Mouse (Mus musculus) neural tube, embryonic 11.5 days (tissue): ENCODE measurements around the gene Epas1. TPM values are rescaled to one million over a fixed set of nuclear protein-coding genes. Genes with fewer than 3 reads are reported as not detected.

Source experiments
- ATAC-seq: fragments of 200-750 bp; cut with Nextera tagmentation; 2 replicates; pipeline ENCODE4 v1.8.0; 2017; ENCODE audit warnings: moderate number of reproducible peaks, mild to moderate bottlenecking, moderate TSS enrichment, moderate library complexity; ENCODE audit not compliant: insufficient read depth, low FRiP score, low TSS enrichment
- DNase-seq: peaks from one replicate; pipeline ENCODE4 v3.0.0-alpha.2; 2015; ENCODE audit warnings: low spot score
- H3K27ac ChIP-seq: fragments of 300-500 bp; sonication (generic); 2 replicates; pipeline ENCODE4 v1.5.1; 2014; ENCODE audit warnings: low read depth, mild to moderate bottlenecking, low read length
- H3K27me3 ChIP-seq: fragments of 300-500 bp; sonication (generic); 2 replicates; pipeline ENCODE4 v1.6.1; 2014; ENCODE audit warnings: mild to moderate bottlenecking, low read length, mixed read lengths; ENCODE audit not compliant: control insufficient read depth, insufficient read depth
- H3K36me3 ChIP-seq: fragments of 300-500 bp; sonication (generic); 2 replicates; pipeline ENCODE4 v1.6.1; 2014; ENCODE audit warnings: mild to moderate bottlenecking, low read length, moderate library complexity, mixed read lengths; ENCODE audit not compliant: control insufficient read depth, insufficient read depth
- H3K4me1 ChIP-seq: fragments of 300-500 bp; sonication (generic); 2 replicates; pipeline ENCODE4 v1.6.1; 2014; ENCODE audit warnings: low read length, mixed read lengths; ENCODE audit not compliant: control insufficient read depth, insufficient read depth
- H3K4me2 ChIP-seq: fragments of 300-500 bp; sonication (generic); 2 replicates; pipeline ENCODE4 v1.6.1; 2014; ENCODE audit warnings: low read depth, mild to moderate bottlenecking, moderate library complexity
- H3K4me3 ChIP-seq: fragments of 300-500 bp; sonication (generic); 2 replicates; pipeline ENCODE4 v1.5.1; 2014; ENCODE audit warnings: low read depth, low read length
- H3K9ac ChIP-seq: fragments of 300-500 bp; sonication (generic); 2 replicates; pipeline ENCODE4 v1.6.1; 2014; ENCODE audit warnings: mild to moderate bottlenecking, low read length
- H3K9me3 ChIP-seq: fragments of 300-500 bp; sonication (generic); 2 replicates; pipeline ENCODE4 v1.6.1; 2016; ENCODE audit warnings: low read length; ENCODE audit not compliant: control insufficient read depth
- WGBS: fragments of 180-500 bp; shearing (Covaris S2); extraction: QIAGEN DNeasy Blood & Tissue Kit; methylation state at CpG from one replicate; pipeline ENCODE4 v1.1.7; 2014; 5-methylcytosine and 5-hydroxymethylcytosine counted together
- polyA plus RNA-seq: library from polyadenylated mRNA; unstranded; fragments of >200 nt; fragmentation: Nextera tagmentation; extraction: Ambion mirVana; gene quantifications from 2 replicates; pipeline ENCODE4 v1.2.1, GENCODE M21; 2014

Gene Epas1
- polyA plus RNA-seq, 1 experiment from 2014 or later, result 8.7 TPM

GRCm38 (mm10) chr17:86850700-86851337 lies 97.3 kb downstream of the Epas1 start:
- H3K4me1 ChIP-seq, result no peaks in the 10 kb centered on the region
- H3K27ac ChIP-seq, result no peak overlapping the region
- H3K9ac ChIP-seq, result no peak overlapping the region
- no peak for DNase-seq
- WGBS, result 63% methylated on average over 9 of the region's 9 CpGs
- H3K9me3 ChIP-seq, result no peaks in the 10 kb centered on the region
- ATAC-seq, result no peak
- H3K4me3 ChIP-seq, result no peak overlapping the region
- no peaks in the 10 kb centered on the region for H3K27me3 ChIP-seq
- H3K4me2 ChIP-seq, result no peak overlapping the region
- no peaks in the 10 kb centered on the region for H3K36me3 ChIP-seq

- ATAC-seq (no peak), DNase-seq (no peak)
- no peaks in the 10 kb centered on the region for H3K36me3 ChIP-seq
- no peaks in the 10 kb centered on the region for H3K4me1 ChIP-seq
- no peaks in the 10 kb centered on the region for H3K27me3 ChIP-seq
- WGBS, result 71% methylated on average over 2 of the region's 2 CpGs
- no peak overlapping the region for H3K4me2 ChIP-seq
- H3K9ac ChIP-seq, result no peak overlapping the region
- no peak overlapping the region for H3K27ac ChIP-seq
- H3K9me3 ChIP-seq, result no peaks in the 10 kb centered on the region
- no peak overlapping the region for H3K4me3 ChIP-seq
These were observed 98.3 kb downstream of the Epas1 start for GRCm38 (mm10) chr17:86851782-86852181.

GRCm38 (mm10) chr17:86852591-86853031 lies 99.1 kb downstream of the Epas1 start:
- WGBS, result 73% methylated on average over 13 of the region's 13 CpGs
- no peak overlapping the region for H3K4me2 ChIP-seq

GRCm38 (mm10) chr17:86870586-86870985 lies 117.1 kb downstream of the Epas1 start:
- no peaks in the 10 kb centered on the region for H3K27me3 ChIP-seq
- H3K9ac ChIP-seq, result no peak overlapping the region
- 85% methylated on average over 8 of the region's 8 CpGs for WGBS
- H3K9me3 ChIP-seq, result no peaks in the 10 kb centered on the region
- no peaks in the 10 kb centered on the region for H3K36me3 ChIP-seq
- H3K27ac ChIP-seq, result no peak overlapping the region
- ATAC-seq, result no peak
- DNase-seq, result no peak
- H3K4me1 ChIP-seq, result no peaks in the 10 kb centered on the region
- no peak overlapping the region for H3K4me3 ChIP-seq
- no peak overlapping the region for H3K4me2 ChIP-seq

More at GRCm38 (mm10) chr17:86852591-86853031, 99.1 kb downstream of the Epas1 start:
- DNase-seq (no peak), ATAC-seq (no peak)
- Histone ChIP-seq H3K27me3 (no peaks in the 10 kb centered on the region), H3K9ac (no peak overlapping the region), H3K9me3 (no peaks in the 10 kb centered on the region), H3K4me3 (no peak overlapping the region), H3K36me3 (no peaks in the 10 kb centered on the region), H3K4me1 (no peaks in the 10 kb centered on the region), H3K27ac (no peak overlapping the region)

DNA sequence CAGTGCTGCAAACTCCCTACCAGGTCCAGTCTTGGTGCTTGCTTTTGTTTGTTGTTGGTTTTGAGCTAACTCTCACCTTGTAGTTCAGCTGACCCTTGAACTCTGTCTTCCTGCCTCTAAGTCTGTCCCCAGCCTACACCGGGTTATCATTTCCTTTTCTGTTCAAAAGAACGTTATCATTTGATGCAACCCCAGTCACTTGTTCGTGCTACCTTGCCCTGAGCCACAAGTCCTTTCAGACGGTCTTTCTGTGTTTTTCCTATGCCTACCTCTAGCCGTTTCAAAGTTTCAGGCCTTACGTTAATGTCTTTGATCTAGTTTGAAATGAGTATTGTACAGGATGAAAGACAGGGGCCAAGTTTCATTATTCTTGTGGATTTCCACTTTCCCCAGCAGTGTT lies 119.1 kb downstream of the Epas1 start:
- no peak overlapping the region for H3K27ac ChIP-seq
- no peak overlapping the region for H3K9ac ChIP-seq
- WGBS, result 85% methylated on average over 6 of the region's 6 CpGs
- no peaks in the 10 kb centered on the region for H3K36me3 ChIP-seq
- no peak overlapping the region for H3K4me2 ChIP-seq
- H3K4me3 ChIP-seq, result no peak overlapping the region
- H3K9me3 ChIP-seq, result no peaks in the 10 kb centered on the region
- no peaks in the 10 kb centered on the region for H3K4me1 ChIP-seq
- ATAC-seq, result no peak
- DNase-seq, result no peak
- H3K27me3 ChIP-seq, result no peaks in the 10 kb centered on the region

- Histone ChIP-seq H3K27me3 (no peaks in the 10 kb centered on the region), H3K9ac (no peak overlapping the region), H3K27ac (no peak overlapping the region), H3K4me2 (no peak overlapping the region), H3K4me1 (no peaks in the 10 kb centered on the region), H3K9me3 (no peaks in the 10 kb centered on the region), H3K36me3 (no peaks in the 10 kb centered on the region), H3K4me3 (no peak overlapping the region)
- DNase-seq (no peak), ATAC-seq (no peak)
- 88% methylated on average over 9 of the region's 9 CpGs for WGBS
These were observed 123.4 kb downstream of the Epas1 start for GRCm38 (mm10) chr17:86876940-86877339.

DNA sequence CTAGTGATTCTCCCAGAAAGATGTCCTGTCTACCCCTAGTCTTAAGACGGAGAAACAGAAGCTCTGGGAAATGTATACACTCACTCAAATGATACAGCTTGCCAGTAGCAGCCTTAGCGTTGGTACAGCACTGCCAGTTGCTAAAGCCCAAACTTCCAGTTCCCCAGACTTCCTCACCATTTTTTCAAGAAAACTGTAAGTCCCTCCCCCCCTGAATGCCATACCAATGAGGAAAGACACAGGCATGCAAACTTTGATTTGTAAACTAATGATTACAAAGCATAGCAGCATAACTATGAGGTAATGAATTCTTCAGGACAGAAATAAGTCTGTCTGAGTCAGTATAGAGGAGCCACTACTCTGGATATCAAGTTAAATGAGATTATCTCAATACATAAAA lies 124.2 kb downstream of the Epas1 start:
- Histone ChIP-seq H3K9me3 (no peaks in the 10 kb centered on the region), H3K36me3 (no peaks in the 10 kb centered on the region), H3K4me1 (no peaks in the 10 kb centered on the region), H3K4me2 (no peak overlapping the region), H3K9ac (no peak overlapping the region), H3K27ac (no peak overlapping the region), H3K4me3 (no peak overlapping the region), H3K27me3 (no peaks in the 10 kb centered on the region)
- DNase-seq (no peak), ATAC-seq (no peak)
- 86% methylated on average over 2 of the region's 2 CpGs for WGBS

GRCm38 (mm10) chr17:86880056-86880455 lies 126.6 kb downstream of the Epas1 start:
- no peak overlapping the region for H3K4me3 ChIP-seq
- 76% methylated on average over 10 of the region's 10 CpGs for WGBS
- no peaks in the 10 kb centered on the region for H3K27me3 ChIP-seq
- no peak overlapping the region for H3K9ac ChIP-seq
- no peaks in the 10 kb centered on the region for H3K36me3 ChIP-seq
- H3K9me3 ChIP-seq, result no peaks in the 10 kb centered on the region
- no peak for DNase-seq
- no peak for ATAC-seq
- no peaks in the 10 kb centered on the region for H3K4me1 ChIP-seq
- no peak overlapping the region for H3K4me2 ChIP-seq
- no peak overlapping the region for H3K27ac ChIP-seq

GRCm38 (mm10) chr17:86880461-86881044 lies 127.1 kb downstream of the Epas1 start:
- Histone ChIP-seq H3K9ac (no peak overlapping the region), H3K27ac (no peak overlapping the region), H3K27me3 (no peaks in the 10 kb centered on the region), H3K4me1 (no peaks in the 10 kb centered on the region), H3K9me3 (no peaks in the 10 kb centered on the region), H3K4me3 (no peak overlapping the region), H3K4me2 (no peak overlapping the region), H3K36me3 (no peaks in the 10 kb centered on the region)
- no peak for ATAC-seq
- no peak for DNase-seq
- 92% methylated on average over 4 of the region's 4 CpGs for WGBS
